Mouse (Mus musculus) erythroid progenitor cell, adult 5-6 weeks (primary cell): ENCODE measurements around the gene Prlr. TPM values are rescaled to one million over a fixed set of nuclear protein-coding genes. Genes with fewer than 3 reads are reported as not detected.

ENCODE experiments used
- ATAC-seq: replicated peaks from 2 replicates; pipeline ENCODE4 v1.8.0; 2016; ENCODE audit warnings: moderate number of reproducible peaks, mild to moderate bottlenecking, moderate TSS enrichment, inconsistent platforms; ENCODE audit not compliant: poor library complexity, low FRiP score, severe bottlenecking
- total RNA-seq, 2 experiments: library from RNA; stranded (forward) in 1 of 2; stranded (reverse) in 1 of 2; fragments of 150-400 nt in 1 of 2; fragments of 186-747, 209-891 nt in 1 of 2; gene quantifications; 2 replicates each; pipeline versions ENCODE4 v1.2.3 to v1.2.4; 2015 to 2017; ENCODE audit warnings: low replicate concordance in 2 of 2

Gene Prlr
- total RNA-seq (2015; ENCODE audit: low replicate concordance) (not detected in 2 replicates), total RNA-seq (2017; ENCODE audit: low replicate concordance) (0.13 TPM in 1 of 2 replicates, not detected in the other)

DNA sequence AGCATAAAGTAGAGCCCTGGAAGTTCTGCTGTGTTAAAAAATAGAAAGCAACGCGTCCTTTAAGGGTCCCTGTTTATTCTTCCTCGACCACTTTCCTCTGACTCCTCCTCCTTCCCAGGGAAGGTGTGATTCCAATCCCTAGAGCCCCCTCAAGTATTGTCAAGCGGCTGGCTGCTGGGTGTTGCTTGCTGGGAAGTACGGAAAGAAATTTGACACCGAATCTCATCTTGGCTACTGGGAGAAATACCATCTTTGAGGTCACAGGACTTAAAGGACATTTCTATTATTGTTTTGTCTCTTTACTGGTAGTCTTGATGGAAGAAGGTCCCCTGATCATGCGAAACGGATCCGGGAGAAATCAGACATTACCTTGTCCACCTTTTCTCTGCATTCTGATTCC lies at the start of gene Prlr:
Prlr (plus strand) TSS at position 156 of the 400 bp plus-strand sequence.
- ATAC-seq: no peak

DNA sequence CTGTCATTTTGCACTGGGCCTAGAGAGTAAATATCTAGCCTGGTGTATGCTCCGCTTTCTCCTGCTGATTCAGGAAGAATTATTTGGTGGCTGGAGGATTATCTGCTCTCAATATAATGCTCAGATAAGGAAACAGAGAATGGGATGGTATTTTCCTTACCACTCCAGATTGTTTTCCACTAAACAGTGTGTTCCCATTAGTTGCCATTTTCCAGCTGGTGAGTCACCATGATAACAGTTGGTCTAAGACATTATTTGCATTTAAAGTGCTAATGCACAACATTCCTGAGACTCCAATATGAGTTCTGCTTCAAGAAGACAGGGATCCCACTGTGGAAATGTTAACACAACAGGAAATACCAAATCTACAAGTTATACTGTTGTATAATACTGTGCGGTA lies 43.3 kb upstream of the Prlr start:
- ATAC-seq: no peak

DNA sequence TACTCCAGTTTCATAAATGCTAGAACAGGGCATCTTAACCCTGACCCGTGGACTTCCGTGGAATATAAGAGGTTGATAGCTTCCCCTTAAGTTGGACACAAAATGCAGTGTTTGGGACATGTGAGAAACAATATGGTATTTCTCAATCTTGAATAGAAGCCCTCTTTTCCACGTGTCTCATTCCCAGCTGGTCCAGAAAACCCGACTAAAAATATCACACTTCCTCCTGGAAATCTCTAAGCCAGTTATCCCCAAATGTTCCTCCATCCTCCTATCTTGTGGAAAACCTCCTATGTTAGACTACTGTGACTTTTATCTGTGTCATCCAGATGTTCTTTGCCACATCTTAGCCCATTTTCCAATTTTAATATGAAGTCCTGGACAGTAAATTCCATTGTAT lies 42.1 kb upstream of the Prlr start:
- no peak for ATAC-seq

DNA sequence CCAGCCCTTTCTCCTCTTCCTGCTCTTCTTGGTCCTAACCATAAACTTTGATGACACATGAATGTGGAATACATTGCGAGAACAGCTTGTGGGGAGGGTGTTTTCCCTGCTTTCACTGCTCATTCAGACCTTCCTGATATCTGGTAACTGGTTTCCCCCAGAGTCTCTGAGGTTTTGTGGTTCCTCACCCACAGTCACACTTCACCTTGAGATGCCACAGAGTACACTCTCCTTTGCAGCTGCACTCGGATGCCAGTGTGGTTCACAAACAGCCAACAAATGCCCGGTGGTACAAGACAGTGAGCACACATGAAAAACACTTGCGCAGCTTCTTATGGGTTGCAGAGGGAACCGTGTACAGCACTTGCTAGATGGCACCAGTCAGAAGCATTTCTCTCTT lies 32.5 kb upstream of the Prlr start:
- no peak for ATAC-seq

DNA sequence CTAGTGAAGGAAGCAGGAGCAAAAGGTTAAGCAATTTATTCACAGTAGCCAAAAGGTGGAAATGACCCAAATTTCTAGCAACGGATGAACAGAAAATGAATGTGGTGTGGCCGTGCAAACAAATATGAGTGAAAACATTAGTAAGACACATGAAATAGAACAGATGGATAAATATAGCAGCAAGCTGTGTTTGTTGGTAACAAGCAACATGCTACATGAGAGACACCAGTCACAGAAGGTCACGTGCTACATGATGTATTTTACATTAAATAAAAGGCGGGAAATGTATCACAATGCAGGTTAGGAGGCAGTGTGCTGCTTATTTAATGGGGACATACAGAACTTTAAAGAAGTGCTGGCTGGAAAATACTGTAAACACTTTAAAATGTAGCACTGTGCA lies 28.8 kb upstream of the Prlr start:
- no peak for ATAC-seq

DNA sequence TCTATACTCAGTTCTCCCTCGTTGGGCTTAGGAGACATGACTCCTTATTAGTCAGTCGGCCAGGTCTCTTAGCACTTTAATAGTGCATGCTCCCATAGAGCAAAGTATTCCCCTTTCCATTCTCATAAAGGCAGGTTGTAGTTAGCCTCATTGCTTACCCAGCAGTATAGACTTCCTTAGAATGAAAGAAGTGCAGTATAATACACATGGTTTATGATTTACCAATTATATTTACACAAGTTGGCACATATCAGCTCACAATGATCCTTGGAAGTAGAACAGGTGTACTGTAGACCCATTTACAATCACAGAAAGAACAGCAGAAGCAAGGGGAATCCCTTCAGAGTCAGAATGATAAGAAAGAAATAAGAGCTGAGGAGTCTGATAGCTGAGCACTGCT lies 16.4 kb upstream of the Prlr start:
- ATAC-seq: no peak

DNA sequence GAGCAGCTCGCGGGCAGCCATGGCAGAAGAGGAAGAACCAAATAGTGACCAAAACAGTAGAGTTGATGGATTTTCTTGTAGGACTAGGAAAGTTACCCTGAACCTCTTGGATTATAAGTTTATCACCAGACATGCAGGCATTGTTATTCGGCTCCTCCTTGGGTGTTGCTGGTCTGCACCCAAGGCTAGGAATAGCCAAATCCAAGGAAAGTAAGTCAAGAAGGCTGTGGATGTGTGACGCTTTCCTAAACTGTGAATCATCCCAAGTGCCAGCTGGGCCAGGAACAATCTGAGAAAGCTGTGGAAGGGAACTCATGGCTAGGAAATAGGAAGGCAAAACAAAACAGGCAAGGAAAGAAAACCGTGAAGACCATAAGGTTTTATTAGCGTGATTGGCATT lies 2.0 kb upstream of the Prlr start:
- ATAC-seq: no peak

DNA sequence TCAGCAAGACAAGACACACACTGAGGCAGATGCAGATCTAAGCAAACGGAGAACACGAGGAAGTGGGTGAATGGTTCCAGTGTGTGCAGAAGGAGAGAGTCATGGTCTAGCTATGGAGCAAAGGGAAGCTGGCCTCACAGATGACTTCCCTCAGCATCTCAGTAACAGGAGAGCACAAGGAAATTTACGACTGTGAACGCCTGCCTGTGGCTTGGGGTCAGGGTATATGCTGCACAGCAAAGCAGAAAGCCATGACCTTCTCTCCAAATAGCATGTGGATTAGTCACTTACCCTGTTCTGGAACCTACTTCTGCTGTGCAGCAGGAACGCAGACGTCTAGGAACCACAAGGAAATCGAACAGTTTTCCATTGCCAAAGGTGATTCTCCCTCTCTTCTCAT lies 1.4 kb upstream of the Prlr start:
- ATAC-seq: no peak

- ATAC-seq: no peak
Measured at GRCm38 (mm10) chr15:10177519-10178130, 587 bp downstream of the Prlr start.

DNA sequence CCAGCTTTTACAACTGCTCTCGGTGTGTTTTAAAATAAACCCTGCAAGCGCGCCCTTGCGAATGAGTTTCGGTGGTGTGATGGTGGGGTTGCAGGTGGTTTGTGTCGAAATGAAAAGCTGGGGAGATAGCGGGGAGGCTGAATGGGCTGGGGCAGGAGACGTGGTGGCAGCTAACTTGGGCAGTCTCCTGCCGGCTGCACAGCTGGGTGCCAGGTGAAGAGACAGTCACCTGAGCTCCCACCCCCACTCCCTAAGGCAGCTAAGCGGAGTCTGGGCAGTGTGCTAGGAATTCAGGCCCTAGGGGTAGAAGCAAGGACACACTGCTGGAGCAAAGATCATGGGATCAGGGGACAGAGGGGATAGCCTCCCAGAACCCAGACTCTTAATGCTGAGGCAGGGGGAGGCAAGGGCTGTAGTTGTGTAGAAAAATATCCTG lies 1.1 kb downstream of the Prlr start:
- no peak for ATAC-seq

- no peak for ATAC-seq
Measured at GRCm38 (mm10) chr15:10180694-10181093, 3.7 kb downstream of the Prlr start.

DNA sequence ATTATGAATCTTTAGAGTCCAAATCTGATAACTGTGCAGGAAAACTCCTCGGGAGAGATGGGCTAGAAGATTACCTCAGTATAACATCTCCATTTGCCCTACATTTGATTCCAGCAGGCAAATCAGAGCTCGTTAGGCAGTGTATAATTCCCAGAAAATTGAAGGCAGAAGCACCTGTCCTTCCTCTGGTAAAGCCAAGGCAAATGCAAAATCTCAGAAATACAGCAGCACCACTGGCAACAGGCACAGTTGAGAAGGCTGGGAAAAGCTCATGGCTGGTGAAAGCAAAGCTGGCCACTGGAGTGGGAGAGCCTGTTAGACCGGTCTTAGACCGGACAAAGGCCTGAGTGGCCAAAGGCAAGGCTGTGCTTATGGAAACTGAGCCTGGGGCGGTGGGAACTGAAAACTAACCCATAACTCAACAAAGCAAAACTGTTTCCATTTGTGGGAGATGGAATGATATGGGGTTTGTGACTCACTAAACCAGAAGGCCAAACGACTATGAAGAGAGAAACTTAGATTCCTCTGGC lies 15.1 kb downstream of the Prlr start:
- no peak for ATAC-seq

DNA sequence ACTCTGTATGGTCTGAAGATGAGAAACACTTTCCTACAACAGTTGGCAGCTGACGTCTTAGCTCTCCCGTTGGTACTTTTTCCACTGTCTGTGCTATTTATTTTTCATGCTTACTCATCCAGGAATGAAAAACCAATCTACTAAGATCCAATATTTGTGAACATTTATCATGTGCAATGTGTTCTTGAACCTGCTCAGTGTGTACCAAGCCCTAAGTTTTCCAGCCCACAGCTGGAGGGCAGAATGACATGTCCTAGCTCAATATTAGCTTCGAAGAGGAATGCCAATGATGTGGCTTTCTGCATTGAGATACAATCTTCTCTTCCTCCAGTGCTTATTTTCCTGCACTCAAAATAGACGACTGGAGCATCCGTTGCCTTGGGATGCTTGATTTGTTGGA lies 24.0 kb downstream of the Prlr start:
- no peak for ATAC-seq

DNA sequence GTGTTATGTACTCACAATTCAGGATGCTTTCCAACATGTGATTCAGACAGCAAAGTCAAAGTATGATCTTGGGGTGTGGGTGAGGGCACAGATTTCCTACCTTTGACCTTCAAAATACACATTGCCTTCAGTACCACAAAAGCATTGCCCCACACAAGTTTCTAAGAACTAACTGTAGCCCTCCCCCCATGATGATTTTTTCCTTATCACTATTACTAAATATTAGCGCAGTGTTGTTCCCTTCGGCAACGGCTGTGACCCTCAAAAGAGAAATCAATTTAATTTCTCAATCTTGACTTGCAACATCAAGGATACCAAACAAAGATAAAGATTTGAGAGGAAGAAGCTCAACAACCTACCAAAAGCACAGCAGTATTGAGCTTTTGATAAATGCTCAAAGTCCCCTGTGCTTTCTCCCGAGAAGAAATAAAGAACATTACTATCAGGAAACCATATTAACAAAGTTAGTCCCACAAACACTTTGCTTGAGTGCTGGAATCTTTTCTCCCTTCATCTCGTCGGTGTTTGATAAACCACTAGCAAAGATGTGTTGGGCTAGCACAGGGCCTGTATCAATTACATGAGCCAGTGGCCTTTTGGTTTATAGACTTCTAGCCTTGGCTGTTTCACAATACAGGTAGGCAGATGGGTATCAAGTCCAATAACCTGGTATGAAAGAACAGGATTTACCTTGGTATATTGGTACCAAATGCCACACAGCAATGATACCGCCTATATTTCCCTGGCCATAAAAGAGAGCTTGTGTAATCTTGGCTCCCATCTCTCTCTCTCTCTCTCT lies 25.7 kb downstream of the Prlr start:
- no peak for ATAC-seq

GRCm38 (mm10) chr15:10210261-10210770 lies 33.3 kb downstream of the Prlr start:
- no peak for ATAC-seq

DNA sequence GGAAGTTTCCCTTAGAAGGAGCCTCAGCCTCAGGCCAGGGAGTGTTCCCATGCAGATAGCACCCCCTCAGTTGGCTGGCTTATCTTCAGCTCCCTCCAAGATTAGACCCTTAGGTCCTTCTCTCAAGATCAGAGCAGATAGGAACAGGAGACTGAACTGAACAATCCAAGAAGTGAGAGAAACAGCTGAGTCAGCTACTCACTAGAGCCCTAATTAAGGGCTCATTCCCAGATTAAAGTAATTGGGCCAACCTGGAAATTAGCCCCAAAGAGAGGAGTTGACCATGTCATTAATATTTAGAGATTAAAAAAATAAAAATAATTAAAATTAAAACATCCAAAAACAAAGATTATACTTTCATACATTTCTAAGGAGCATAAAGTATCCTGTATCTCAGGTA lies 35.0 kb downstream of the Prlr start:
- ATAC-seq: no peak

GRCm38 (mm10) chr15:10213213-10213612 lies 36.2 kb downstream of the Prlr start:
- ATAC-seq: no peak

GRCm38 (mm10) chr15:10213710-10214109 lies 36.7 kb downstream of the Prlr start:
- ATAC-seq: no peak

DNA sequence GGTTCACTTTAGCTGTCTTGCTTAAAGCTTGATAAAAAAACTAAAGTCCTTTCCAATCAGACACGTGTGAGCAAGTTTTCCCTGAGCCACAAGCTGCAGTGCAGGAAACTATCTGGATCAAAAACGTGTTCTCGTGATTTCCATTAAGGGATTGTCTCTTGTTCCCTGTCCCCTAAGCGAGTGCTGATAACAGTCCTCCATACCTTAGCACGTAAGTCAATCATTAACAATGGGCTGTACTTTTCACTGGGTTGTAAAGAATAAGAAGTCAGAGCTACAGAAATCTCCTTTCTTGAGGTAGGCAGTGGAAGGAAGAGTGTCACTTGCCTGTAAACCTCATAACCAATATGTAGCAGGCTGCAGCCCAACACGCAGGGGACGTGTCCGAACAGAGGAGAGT lies 38.7 kb downstream of the Prlr start:
- no peak for ATAC-seq

DNA sequence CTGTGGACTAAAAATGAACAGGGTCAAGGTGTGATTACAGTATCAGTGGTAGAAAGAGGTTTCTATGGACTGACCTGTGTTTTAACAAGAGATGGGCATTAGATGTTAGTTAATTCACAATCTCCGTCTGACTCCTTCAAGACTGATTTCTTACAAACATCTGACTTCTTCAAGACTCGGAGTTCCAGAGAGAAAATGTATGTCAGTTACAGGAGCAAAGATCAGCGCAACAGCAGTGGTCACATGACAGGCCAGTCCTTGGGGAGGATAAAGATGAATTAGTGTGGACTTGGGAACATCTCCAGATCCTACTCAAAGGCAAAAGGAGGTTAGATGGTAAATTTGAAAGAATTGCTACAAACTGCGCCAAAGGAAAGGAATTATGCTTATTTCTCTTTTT lies 39.2 kb downstream of the Prlr start:
- ATAC-seq: no peak

DNA sequence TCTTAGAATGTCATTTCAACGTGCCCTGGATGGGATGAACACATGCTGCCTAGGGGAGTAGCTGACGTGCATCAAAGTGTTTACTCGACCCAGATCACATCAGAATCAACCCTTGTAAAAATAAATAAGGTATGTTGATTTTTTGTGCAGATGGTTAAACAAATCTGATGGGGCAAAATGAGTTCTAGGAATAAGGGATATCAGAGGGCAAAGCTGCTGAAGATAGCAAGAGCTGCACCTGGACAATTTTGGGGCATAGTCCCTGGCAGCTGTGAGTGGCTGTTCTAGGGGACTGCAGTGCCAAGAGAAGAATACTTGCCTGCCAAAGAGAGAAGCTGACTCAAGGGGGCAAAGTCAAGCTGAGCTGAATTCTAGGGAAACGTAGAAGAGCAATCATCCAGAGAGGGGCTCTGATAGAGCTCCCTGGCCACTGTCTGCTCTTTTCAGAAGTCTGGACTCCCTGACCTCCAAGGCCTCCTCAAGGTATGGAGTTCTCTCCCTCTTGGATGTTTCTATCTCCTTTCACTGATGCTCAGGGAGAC lies 46.6 kb downstream of the Prlr start:
- no peak for ATAC-seq
